Mouse (Mus musculus): ENCODE results near the gene Trak1. TPM values are rescaled to one million over a fixed set of nuclear protein-coding genes. Genes with fewer than 3 reads are reported as not detected.
A peak's percentile ranks its signal among the peaks of the same experiment; 100 is the strongest.

The Trak1 gene
- polyA plus RNA-seq, 1 experiment from 2014 or later, result 12.2 TPM

- 71% methylated on average over 3 of the region's 3 CpGs for WGBS
- Histone ChIP-seq H3K36me3 (peaks cover 3% of the 10 kb centered on the region; the same call in 1 of the 2 replicates), H3K27me3 (ENCODE audit: low read depth, poor library complexity, severe bottlenecking) (no peaks in the 10 kb centered on the region), H3K27ac (no peak overlapping the region; the same call in 1 of the 2 replicates), H3K4me3 (no peak overlapping the region), H3K4me1 (peaks cover 44% of the 10 kb centered on the region), H3K9me3 (replicated peaks) (no peaks in the 10 kb centered on the region)
- no peak for DNase-seq (ENCODE audit: low spot score)
Measured at GRCm38 (mm10) chr9:121359266-121359972, 62.1 kb downstream of the Trak1 start.

- no peaks in the 10 kb centered on the region for H3K9me3 ChIP-seq (replicated peaks)
- peaks cover 37% of the 10 kb centered on the region for H3K4me1 ChIP-seq
- peaks cover 12% of the 10 kb centered on the region; the same call in 1 of the 2 replicates for H3K36me3 ChIP-seq
- no peak overlapping the region for H3K4me3 ChIP-seq
- no peaks in the 10 kb centered on the region for H3K27me3 ChIP-seq (ENCODE audit: low read depth, poor library complexity, severe bottlenecking)
- peak overlapping the region; percentile 79 for H3K27ac ChIP-seq
- 43% methylated on average over 12 of the region's 12 CpGs for WGBS
- no peak for DNase-seq (ENCODE audit: low spot score)
Measured at GRCm38 (mm10) chr9:121360327-121360954, 63.1 kb downstream of the Trak1 start.

GRCm38 (mm10) chr9:121361010-121361409 is 63.7 kb downstream of the Trak1 start:
- H3K27me3 ChIP-seq (ENCODE audit: low read depth, poor library complexity, severe bottlenecking), result no peaks in the 10 kb centered on the region
- H3K27ac ChIP-seq, result peak overlapping the region; percentile 79
- H3K36me3 ChIP-seq, result peaks cover 12% of the 10 kb centered on the region; the same call in 1 of the 2 replicates
- no peaks in the 10 kb centered on the region for H3K9me3 ChIP-seq (replicated peaks)
- H3K4me1 ChIP-seq, result peaks cover 31% of the 10 kb centered on the region
- DNase-seq (ENCODE audit: low spot score), result no peak
- 61% methylated on average over 9 of the region's 9 CpGs for whole genome bisulfite sequencing
- H3K4me3 ChIP-seq, result no peak overlapping the region

GRCm38 (mm10) chr9:121363932-121364331 is 66.6 kb downstream of the Trak1 start:
- Histone ChIP-seq H3K4me1 (peaks cover 22% of the 10 kb centered on the region), H3K27me3 (ENCODE audit: low read depth, poor library complexity, severe bottlenecking) (no peaks in the 10 kb centered on the region), H3K36me3 (peaks cover 12% of the 10 kb centered on the region; the same call in 1 of the 2 replicates), H3K9me3 (replicated peaks) (no peaks in the 10 kb centered on the region), H3K27ac (0 out of 2 replicates have a peak overlapping the region, but pooled peaks have one; percentile 12), H3K4me3 (no peak overlapping the region)
- DNase-seq (ENCODE audit: low spot score), result no peak
- 76% methylated on average over 19 of the region's 19 CpGs for WGBS

- WGBS, result 65% methylated on average over 18 of the region's 18 CpGs
- DNase-seq (ENCODE audit: low spot score), result no peak
- H3K4me1 ChIP-seq, result peaks cover 22% of the 10 kb centered on the region
- no peaks in the 10 kb centered on the region for H3K27me3 ChIP-seq (ENCODE audit: low read depth, poor library complexity, severe bottlenecking)
- H3K36me3 ChIP-seq, result peaks cover 12% of the 10 kb centered on the region; the same call in 1 of the 2 replicates
- no peak overlapping the region for H3K4me3 ChIP-seq
- no peaks in the 10 kb centered on the region for H3K9me3 ChIP-seq (replicated peaks)
- no peak overlapping the region for H3K27ac ChIP-seq
Measured at GRCm38 (mm10) chr9:121366135-121366863, 69.0 kb downstream of the Trak1 start.

- Histone ChIP-seq H3K4me3 (no peak overlapping the region), H3K4me1 (peaks cover 25% of the 10 kb centered on the region), H3K27me3 (ENCODE audit: low read depth, poor library complexity, severe bottlenecking) (no peaks in the 10 kb centered on the region), H3K36me3 (peaks cover 12% of the 10 kb centered on the region; the same call in 1 of the 2 replicates), H3K27ac (no peak overlapping the region), H3K9me3 (replicated peaks) (no peaks in the 10 kb centered on the region)
- DNase-seq (ENCODE audit: low spot score), result no peak
- 74% methylated on average over 12 of the region's 12 CpGs for WGBS
Measured at GRCm38 (mm10) chr9:121366864-121367245, 69.6 kb downstream of the Trak1 start.

- 56% methylated on average over 6 of the region's 6 CpGs for WGBS
- H3K4me1 ChIP-seq, result peaks cover 51% of the 10 kb centered on the region
- H3K4me3 ChIP-seq, result no peak overlapping the region
- H3K36me3 ChIP-seq, result peaks cover 7% of the 10 kb centered on the region; the same call in 1 of the 2 replicates
- no peak for DNase-seq (ENCODE audit: low spot score)
- no peaks in the 10 kb centered on the region for H3K9me3 ChIP-seq (replicated peaks)
- peak overlapping the region; percentile 58; the same call in 1 of the 2 replicates for H3K27ac ChIP-seq
- H3K27me3 ChIP-seq (ENCODE audit: low read depth, poor library complexity, severe bottlenecking), result no peaks in the 10 kb centered on the region
Measured at GRCm38 (mm10) chr9:121369573-121369972, 72.3 kb downstream of the Trak1 start.

- WGBS, result 1% methylated on average over 18 of the region's 18 CpGs
Measured at GRCm38 (mm10) chr9:121371346-121371891, 74.1 kb downstream of the Trak1 start.

GRCm38 (mm10) chr9:121371946-121372646 is 74.8 kb downstream of the Trak1 start:
- peak; percentile 56 for DNase-seq (ENCODE audit: low spot score)
- peak overlapping the region; percentile 80 for H3K27ac ChIP-seq
- H3K4me1 ChIP-seq, result peaks cover 51% of the 10 kb centered on the region
- H3K27me3 ChIP-seq (ENCODE audit: low read depth, poor library complexity, severe bottlenecking), result no peaks in the 10 kb centered on the region
- 2% methylated on average over 11 of the region's 13 CpGs for WGBS
- peak overlapping the region; percentile 42 for H3K4me3 ChIP-seq
- no peaks in the 10 kb centered on the region for H3K9me3 ChIP-seq (replicated peaks)
- no peaks in the 10 kb centered on the region for H3K36me3 ChIP-seq

More at GRCm38 (mm10) chr9:121371346-121371891, 74.1 kb downstream of the Trak1 start:
- H3K27me3 ChIP-seq (ENCODE audit: low read depth, poor library complexity, severe bottlenecking), result no peaks in the 10 kb centered on the region
- H3K27ac ChIP-seq, result peak overlapping the region; percentile 80
- H3K4me1 ChIP-seq, result peaks cover 51% of the 10 kb centered on the region
- peak; percentile 97 for DNase-seq (ENCODE audit: low spot score)
- H3K9me3 ChIP-seq (replicated peaks), result no peaks in the 10 kb centered on the region
- H3K4me3 ChIP-seq, result peak overlapping the region; percentile 42
- no peaks in the 10 kb centered on the region for H3K36me3 ChIP-seq

- DNase-seq (ENCODE audit: low spot score), result no peak
- Histone ChIP-seq H3K27me3 (ENCODE audit: low read depth, poor library complexity, severe bottlenecking) (no peaks in the 10 kb centered on the region), H3K4me1 (peaks cover 51% of the 10 kb centered on the region), H3K4me3 (no peak overlapping the region), H3K27ac (peak overlapping the region; percentile 80), H3K36me3 (no peaks in the 10 kb centered on the region), H3K9me3 (replicated peaks) (no peaks in the 10 kb centered on the region)
- 45% methylated on average over 13 of the region's 13 CpGs for WGBS
Measured at GRCm38 (mm10) chr9:121373107-121373506, 75.8 kb downstream of the Trak1 start.

- no peak for DNase-seq (ENCODE audit: low spot score)
- no peaks in the 10 kb centered on the region for H3K9me3 ChIP-seq (replicated peaks)
- no peak overlapping the region for H3K4me3 ChIP-seq
- H3K27ac ChIP-seq, result peak overlapping the region; percentile 80
- no peaks in the 10 kb centered on the region for H3K27me3 ChIP-seq (ENCODE audit: low read depth, poor library complexity, severe bottlenecking)
- no peaks in the 10 kb centered on the region for H3K36me3 ChIP-seq
- 60% methylated on average over 4 of the region's 4 CpGs for WGBS
- H3K4me1 ChIP-seq, result peaks cover 51% of the 10 kb centered on the region
Measured at GRCm38 (mm10) chr9:121373512-121373911, 76.2 kb downstream of the Trak1 start.
